Mouse (Mus musculus): ENCODE measurements around the gene Ccdc88c.

Gene Ccdc88c

GRCm38 (mm10) chr12:100996378-100996898 lies 32.4 kb downstream of the Ccdc88c start:
- peak; percentile 36 for DNase-seq (ENCODE audit: low spot score)

- DNase-seq (ENCODE audit: low spot score) = peak; percentile 39
Observed at GRCm38 (mm10) chr12:100995607-100996377, 33.1 kb downstream of the Ccdc88c start.

DNA sequence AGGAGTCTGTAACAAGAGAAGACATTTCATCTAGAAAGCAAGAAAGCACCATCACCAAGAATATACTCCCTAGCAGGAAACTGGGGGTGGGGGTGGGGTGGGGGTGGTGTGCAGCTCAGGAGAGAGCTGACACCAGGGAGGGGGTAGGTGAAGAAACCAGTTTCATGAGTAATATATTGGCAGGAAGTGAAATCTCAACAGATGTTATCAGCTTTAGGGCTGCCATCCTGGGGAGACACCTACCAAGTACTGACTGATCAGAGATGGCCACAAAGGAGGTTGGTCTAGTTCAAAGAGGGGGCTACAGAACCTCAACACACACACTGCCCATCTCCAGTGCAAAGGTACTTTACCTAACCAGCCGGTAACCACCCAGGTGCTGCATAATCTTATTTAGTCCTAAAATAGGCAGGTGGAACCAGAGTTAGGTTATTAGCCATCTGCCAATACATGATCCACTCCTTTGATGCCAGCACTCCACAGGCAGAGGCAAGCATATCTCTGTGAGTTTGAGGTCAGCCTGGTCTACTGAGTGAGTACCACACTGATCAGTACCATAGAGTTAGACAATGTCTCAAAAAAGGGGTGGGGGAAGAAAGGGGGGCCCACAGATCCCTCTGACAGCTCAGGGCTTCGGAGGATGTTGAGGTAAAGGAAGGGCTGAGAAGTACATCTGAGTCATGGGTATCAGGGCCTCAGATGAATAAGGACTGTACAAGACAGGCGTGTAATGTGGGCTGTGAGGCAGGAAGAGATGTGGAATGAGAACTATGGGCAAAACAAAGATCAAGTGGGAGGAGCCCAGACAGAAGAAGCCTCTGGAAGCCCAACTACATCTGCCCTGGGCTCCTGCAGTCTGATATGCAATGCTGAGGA lies 34.5 kb downstream of the Ccdc88c start:
- DNase-seq (ENCODE audit: low spot score) = no peak

DNA sequence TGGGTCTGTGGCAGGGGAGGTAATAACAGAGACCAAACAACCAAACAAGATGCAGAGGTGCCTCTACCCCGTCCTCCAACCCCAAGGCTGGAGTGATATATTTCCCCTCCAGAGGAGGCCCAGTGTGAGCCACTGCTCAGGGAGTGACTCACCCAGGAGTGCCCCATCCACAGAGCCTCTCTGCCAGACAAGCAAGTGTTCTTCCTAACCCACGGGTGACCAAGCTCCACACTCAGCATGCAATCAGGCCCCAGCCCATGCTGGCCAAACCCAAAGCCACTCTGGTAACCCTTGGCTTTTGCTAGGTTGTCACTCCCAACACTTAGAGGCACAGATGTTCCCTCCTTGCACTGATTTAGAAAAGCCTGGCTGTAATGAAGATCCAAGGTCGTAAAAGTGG lies 35.7 kb downstream of the Ccdc88c start:
- no peak for DNase-seq (ENCODE audit: low spot score)

GRCm38 (mm10) chr12:100992505-100992904 lies 36.4 kb downstream of the Ccdc88c start:
- DNase-seq (ENCODE audit: low spot score) = no peak

DNA sequence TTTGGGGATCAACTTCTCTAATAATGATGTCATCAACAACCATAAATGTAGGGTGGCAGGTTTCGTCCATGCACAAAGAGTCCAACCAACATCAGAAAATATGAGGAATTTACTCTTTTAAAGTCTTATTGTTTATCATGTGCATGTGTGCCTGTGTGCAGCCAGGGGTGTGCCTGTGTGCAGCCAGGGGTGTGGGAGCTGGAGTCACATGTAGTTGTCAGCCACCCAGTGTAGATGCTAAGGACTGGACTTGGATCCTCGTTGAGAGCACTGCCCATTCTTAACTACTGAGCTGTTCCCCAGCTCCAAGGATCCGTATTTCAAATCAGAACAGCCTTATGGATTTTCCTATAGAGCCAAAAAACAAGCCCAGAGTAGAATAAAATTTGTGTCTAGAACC lies 37.7 kb downstream of the Ccdc88c start:
- no peak for DNase-seq (ENCODE audit: low spot score)

- peak; percentile 77 for DNase-seq (ENCODE audit: low spot score)
Observed at GRCm38 (mm10) chr12:100990291-100990690, 38.6 kb downstream of the Ccdc88c start.

DNA sequence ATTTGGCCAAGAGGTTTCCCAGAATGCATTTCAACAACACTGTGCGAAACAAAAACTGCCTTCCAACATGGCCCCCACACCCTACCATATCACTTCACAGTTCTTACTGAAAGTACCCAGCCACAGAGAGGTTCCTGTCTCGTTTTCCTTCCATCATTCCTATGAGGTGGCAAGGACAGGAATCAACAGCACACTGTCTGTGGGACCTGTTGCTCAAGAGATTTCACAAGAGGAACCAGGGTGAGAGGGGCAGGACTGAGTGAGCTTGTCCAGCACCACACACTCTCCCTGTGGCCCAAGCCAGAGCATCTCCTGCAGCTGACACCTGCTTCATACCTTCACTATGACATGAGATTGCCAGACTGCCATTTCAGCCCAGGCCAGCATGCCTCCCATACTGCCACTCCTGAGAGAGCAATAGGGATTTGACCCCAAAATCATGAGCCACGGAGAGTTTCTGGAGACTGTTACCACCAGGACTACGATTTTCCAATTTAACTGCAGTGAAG lies 39.0 kb downstream of the Ccdc88c start:
- no peak for DNase-seq (ENCODE audit: low spot score)

DNA sequence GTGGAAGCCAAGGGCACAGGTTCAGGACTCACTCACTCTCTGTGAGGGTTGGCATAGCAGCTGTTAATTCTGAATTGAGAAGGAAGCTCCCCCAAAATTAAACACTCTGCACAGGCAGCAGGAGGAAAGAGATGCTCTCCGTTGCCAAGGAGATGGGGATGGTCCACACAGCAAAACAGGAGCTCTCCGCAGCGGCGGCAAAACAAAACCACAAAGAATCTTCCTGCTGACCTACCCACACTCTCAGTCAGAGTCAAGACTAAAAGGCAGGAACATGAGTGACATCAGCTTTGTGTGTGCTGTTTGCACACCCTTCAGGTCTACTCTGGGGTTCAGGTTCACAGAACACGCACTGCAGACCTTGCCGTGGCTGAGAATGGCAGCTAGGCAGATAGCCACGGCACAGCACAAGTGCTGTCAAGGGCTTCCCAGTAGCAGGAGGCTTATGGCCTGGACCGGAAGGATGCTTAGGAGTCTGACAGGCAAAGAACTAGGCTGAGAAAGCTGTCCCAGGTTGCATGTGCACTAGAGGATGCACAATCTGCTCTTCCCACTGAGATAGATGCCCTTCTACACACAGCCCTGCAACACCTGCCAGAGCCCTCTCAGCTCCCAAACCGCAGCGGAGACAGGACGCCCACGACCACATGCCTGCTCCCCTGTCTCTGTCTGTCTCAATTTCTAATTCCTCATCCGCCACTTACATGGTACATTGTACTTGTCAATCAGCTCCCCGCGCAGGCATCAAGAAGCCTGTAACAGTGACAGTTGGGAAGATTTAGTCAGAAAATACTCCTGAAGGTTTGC lies 40.3 kb downstream of the Ccdc88c start:
- DNase-seq (ENCODE audit: low spot score) = no peak

DNA sequence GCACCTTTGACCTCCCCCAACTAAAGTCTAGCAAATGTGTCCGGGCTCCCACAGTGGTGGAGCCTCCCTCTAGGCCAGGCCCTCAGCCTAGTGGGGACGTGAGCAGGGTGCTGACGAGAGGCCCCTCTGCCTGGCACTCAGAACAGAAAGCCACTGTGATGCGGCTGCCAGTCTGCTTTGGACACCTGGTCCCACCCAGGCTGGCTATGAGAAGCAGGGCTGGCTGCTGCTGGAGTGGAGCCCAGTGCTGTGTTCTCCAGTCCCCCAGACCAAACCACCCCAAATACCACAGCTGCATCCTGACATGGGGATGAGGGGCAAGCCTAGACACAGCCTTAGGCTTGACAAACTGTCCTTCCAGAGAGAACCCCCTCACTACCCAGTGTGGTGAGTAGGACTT lies 42.4 kb downstream of the Ccdc88c start:
- no peak for DNase-seq (ENCODE audit: low spot score)

GRCm38 (mm10) chr12:100985793-100986157 lies 43.1 kb downstream of the Ccdc88c start:
- DNase-seq (ENCODE audit: low spot score) = no peak

GRCm38 (mm10) chr12:100985050-100985792 lies 43.6 kb downstream of the Ccdc88c start:
- DNase-seq (ENCODE audit: low spot score) = no peak

GRCm38 (mm10) chr12:100983565-100983964 lies 45.3 kb downstream of the Ccdc88c start:
- no peak for DNase-seq (ENCODE audit: low spot score)

DNA sequence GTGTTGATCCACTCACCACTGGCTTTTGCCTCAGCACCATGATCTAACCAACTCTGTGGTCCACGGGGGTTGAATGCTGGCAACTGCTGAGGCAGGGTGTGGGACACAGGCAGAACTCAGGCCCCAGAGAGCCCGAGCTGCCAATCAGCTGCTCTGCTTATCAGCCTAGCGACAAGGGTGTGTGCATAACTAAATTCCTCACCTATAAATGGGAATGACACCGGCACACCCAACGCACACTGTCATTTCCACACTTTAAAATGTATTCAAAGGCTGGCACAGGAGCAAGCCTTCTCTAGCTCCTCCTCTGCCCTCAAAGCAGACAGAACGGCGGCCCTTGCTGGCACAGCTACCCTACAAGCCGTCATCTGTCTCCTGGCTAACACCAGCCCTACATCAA lies 46.6 kb downstream of the Ccdc88c start:
- no peak for DNase-seq (ENCODE audit: low spot score)

DNA sequence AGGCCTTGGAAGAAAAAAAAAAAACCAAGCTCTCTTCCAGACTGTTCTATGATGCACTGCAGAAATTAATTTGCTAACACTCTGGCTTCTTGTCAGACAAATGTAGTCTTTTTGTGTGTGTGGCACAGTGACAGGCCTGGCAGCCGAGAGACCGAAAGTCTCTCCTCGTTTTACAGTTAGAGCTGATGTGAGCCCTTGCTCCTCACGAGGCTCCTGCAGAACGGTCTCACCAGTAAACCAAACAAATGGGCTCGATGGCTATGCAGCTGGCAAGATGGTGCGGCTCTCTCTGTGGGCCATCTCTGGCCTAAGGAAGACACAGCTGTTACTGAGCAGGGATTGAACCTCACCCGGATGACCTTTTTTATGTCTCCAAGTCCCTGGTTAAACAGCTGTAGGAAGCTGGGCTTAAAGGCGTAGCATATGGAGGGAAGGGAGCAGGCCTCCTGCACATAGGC lies 48.3 kb downstream of the Ccdc88c start:
- no peak for DNase-seq (ENCODE audit: low spot score)

DNA sequence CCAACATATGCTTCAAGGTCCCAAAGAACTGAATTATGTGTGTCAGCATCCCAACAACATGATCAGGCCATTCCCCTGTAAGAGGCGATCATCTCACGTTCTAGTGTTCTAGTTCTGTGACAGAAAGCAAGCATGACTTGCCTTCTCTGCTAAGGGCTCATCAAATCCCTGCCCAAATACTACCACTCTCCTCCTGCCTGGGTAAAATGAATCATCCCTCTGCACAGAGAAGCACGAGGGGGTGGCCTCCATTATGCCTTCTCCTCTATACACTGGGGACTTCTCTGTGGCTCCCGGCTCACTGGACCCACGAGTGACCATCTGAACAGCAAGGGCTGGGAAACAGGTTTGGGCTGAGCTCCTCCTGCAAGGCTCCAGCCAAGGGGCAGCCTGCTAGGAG lies 49.2 kb downstream of the Ccdc88c start:
- no peak for DNase-seq (ENCODE audit: low spot score)

DNA sequence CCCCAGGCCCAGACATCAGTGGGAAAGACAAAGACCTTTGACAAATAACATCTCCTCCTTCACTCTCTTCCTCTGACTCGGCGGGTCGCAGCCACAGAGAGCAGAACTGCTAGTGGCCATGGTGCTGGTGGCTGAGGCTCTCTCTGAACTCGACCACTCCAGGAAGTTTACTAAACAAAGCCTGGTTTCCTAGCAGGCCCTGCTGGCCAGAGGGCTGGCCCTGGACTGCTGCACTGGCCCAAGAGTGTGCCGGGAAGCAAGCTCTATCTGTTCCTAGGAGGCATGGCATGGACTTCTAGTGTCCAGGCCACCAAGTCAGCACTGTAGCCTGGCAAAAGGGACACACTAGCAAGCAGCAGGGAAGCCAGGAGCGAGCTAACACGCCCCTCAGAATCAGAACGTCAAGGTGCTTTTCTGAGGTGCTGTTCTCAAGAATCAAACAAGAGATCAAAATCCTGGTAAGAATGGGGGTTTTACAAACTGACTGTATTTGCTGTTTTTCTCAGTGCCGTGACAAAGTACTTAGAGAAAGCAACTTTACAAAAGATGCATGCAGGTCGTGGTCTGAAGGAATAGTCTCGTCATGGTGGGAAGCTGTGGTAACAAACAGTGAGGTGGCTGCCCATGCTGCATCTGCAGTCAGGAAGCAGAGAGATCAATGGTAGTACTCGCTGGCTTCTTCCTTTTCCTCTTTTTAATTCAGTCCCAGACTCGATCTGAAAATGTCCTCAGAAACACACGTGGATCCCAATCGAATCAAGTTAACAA lies 50.7 kb downstream of the Ccdc88c start:
- DNase-seq (ENCODE audit: low spot score) = no peak

GRCm38 (mm10) chr12:100977551-100977950 lies 51.3 kb downstream of the Ccdc88c start:
- no peak for DNase-seq (ENCODE audit: low spot score)

GRCm38 (mm10) chr12:100969808-100970207 lies 59.0 kb downstream of the Ccdc88c start:
- DNase-seq (ENCODE audit: low spot score) = no peak

GRCm38 (mm10) chr12:100967383-100967782 lies 61.5 kb downstream of the Ccdc88c start:
- DNase-seq (ENCODE audit: low spot score) = no peak
